Comparison of ENCODE assay signal across 9 mouse cellular contexts in genomic region chr8:82401490-82401889, GRCm38 (mm10). TPM values are rescaled to one million over a fixed set of nuclear protein-coding genes. Genes with fewer than 3 reads are reported as not detected.
DNase-seq lines count a peak whose midpoint lies in the region; ATAC-seq and TF ChIP-seq lines count a peak whose summit lies in the region.
"Had no signal": no experiment of that assay in that cellular context is flagged by ENCODE, and none has a peak within 500 bp of the region (broad histone marks: within the 10 kb centered on the region; RNA-seq: fewer than 3 reads in every experiment).

No protein-coding gene starts in this region.

- peak overlapping the region; percentile 23; the same call in 1 of the 2 replicates for H3K27ac ChIP-seq in liver, adult 2 months (replicated peaks; ENCODE audit: insufficient read depth, low read depth, low read length)
- no peak overlapping the region for H3K27ac ChIP-seq in forebrain, embryonic 13.5 days
- H3K27ac ChIP-seq in kidney, embryonic 14.5 days (ENCODE audit: low read depth, low read length) = no peak overlapping the region
- no peak overlapping the region for H3K27ac ChIP-seq in midbrain, embryonic 14.5 days (replicated peaks; ENCODE audit: low read depth, low read length)

- H3K27me3 ChIP-seq in liver, adult 2 months (ENCODE audit: control insufficient read depth, insufficient read depth, low read length) = no peaks in the 10 kb centered on the region
- H3K27me3 ChIP-seq in forebrain, embryonic 13.5 days = 0 out of 2 replicates have a peak, but pooled peaks cover 5% of the 10 kb centered on the region
- no peaks in the 10 kb centered on the region for H3K27me3 ChIP-seq in kidney, embryonic 14.5 days (ENCODE audit: control insufficient read depth, insufficient read depth, low read length)
- H3K27me3 ChIP-seq in midbrain, embryonic 14.5 days (ENCODE audit: control insufficient read depth, insufficient read depth, low read length) = no peaks in the 10 kb centered on the region
- H3K27me3 ChIP-seq: Patski had no signal

- no peak for TF ChIP-seq POLR2A in liver, adult 2 months (IDR thresholded peaks at IDR 0.05; ENCODE audit: extremely low read depth, insufficient read depth, low read length)

- H3K36me3 ChIP-seq in liver, adult 2 months (ENCODE audit: control insufficient read depth, insufficient read depth, low read length) = no peaks in the 10 kb centered on the region
- no peaks in the 10 kb centered on the region for H3K36me3 ChIP-seq in forebrain, embryonic 13.5 days (ENCODE audit: poor library complexity, severe bottlenecking)
- H3K36me3 ChIP-seq in kidney, embryonic 14.5 days (ENCODE audit: control insufficient read depth, insufficient read depth, low read length) = no peaks in the 10 kb centered on the region
- H3K36me3 ChIP-seq in midbrain, embryonic 14.5 days (ENCODE audit: control insufficient read depth, insufficient read depth, low read length) = no peaks in the 10 kb centered on the region

- H3K79me2 ChIP-seq in liver, adult 2 months (ENCODE audit: control insufficient read depth, insufficient read depth, low read length) = no peaks in the 10 kb centered on the region

- ATAC-seq in forebrain, embryonic 13.5 days = no peak
- no peak for ATAC-seq in kidney, embryonic 14.5 days (ENCODE audit: low FRiP score, low TSS enrichment)
- ATAC-seq in midbrain, embryonic 14.5 days (ENCODE audit: low FRiP score, low TSS enrichment) = no peak
- no peak for ATAC-seq in CD4-positive, CD25-positive, alpha-beta regulatory T cell, adult 4 months
- no peak for ATAC-seq in frontal cortex, adult (ENCODE audit: low TSS enrichment)

- TF ChIP-seq CTCF in liver, adult 2 months (IDR thresholded peaks at IDR 0.05; ENCODE audit: low read depth, low read length) = no peak

- WGBS in liver, adult 2 months = 2% methylated on average over 6 of the region's 6 CpGs
- 31% methylated on average over 6 of the region's 6 CpGs for WGBS in forebrain, embryonic 13.5 days
- WGBS in kidney, embryonic 14.5 days = 35% methylated on average over 6 of the region's 6 CpGs
- 31% methylated on average over 6 of the region's 6 CpGs for WGBS in midbrain, embryonic 14.5 days

- H3K9me3 ChIP-seq in forebrain, embryonic 13.5 days (replicated peaks) = no peaks in the 10 kb centered on the region
- H3K9me3 ChIP-seq in kidney, embryonic 14.5 days (ENCODE audit: control insufficient read depth, low read length) = no peaks in the 10 kb centered on the region
- H3K9me3 ChIP-seq in midbrain, embryonic 14.5 days (ENCODE audit: control insufficient read depth, low read length) = no peaks in the 10 kb centered on the region

- peak overlapping the region; percentile 32; the same call in 1 of the 2 replicates for H3K9ac ChIP-seq in liver, adult 2 months (ENCODE audit: low read depth, low read length)
- H3K9ac ChIP-seq in forebrain, embryonic 13.5 days = no peak overlapping the region
- H3K9ac ChIP-seq in kidney, embryonic 14.5 days (ENCODE audit: low read depth, low read length) = no peak overlapping the region
- no peak overlapping the region for H3K9ac ChIP-seq in midbrain, embryonic 14.5 days (replicated peaks; ENCODE audit: low read length)

- H3K4me3 ChIP-seq in liver, adult 2 months (ENCODE audit: insufficient read depth, low read depth, low read length) = peak overlapping the region; percentile 14; the same call in 1 of the 2 replicates
- H3K4me3 ChIP-seq in forebrain, embryonic 13.5 days = peak overlapping the region; percentile 35; the same call in 1 of the 2 replicates
- H3K4me3 ChIP-seq in kidney, embryonic 14.5 days (ENCODE audit: low read length) = peak overlapping the region; percentile 51
- no peak overlapping the region for H3K4me3 ChIP-seq in midbrain, embryonic 14.5 days (replicated peaks; ENCODE audit: low read depth, low read length)

- peak; percentile 72 for DNase-seq in liver, adult 2 months (ENCODE audit: extremely low read depth, low read depth, low spot score)
- no peak for DNase-seq in liver
- no peak for DNase-seq in midbrain, embryonic 14.5 days
- no peak for DNase-seq in MN1 (ENCODE audit: low spot score)

- peak overlapping the region; percentile 61 for H3K4me2 ChIP-seq in forebrain, embryonic 13.5 days
- H3K4me2 ChIP-seq in kidney, embryonic 14.5 days (replicated peaks; ENCODE audit: low read depth, low read length) = peak overlapping the region; percentile 74
- H3K4me2 ChIP-seq in midbrain, embryonic 14.5 days (ENCODE audit: low read length) = peak overlapping the region; percentile 61

- H3K4me1 ChIP-seq in liver, adult 2 months (ENCODE audit: control insufficient read depth, insufficient read depth, low read length) = peaks cover 2% of the 10 kb centered on the region; the same call in 1 of the 2 replicates
- peaks cover 15% of the 10 kb centered on the region for H3K4me1 ChIP-seq in forebrain, embryonic 13.5 days
- H3K4me1 ChIP-seq in kidney, embryonic 14.5 days (ENCODE audit: control insufficient read depth, insufficient read depth, low read length) = 0 out of 2 replicates have a peak, but pooled peaks cover 12% of the 10 kb centered on the region
- peaks cover 11% of the 10 kb centered on the region; the same call in 1 of the 2 replicates for H3K4me1 ChIP-seq in midbrain, embryonic 14.5 days (ENCODE audit: control insufficient read depth, insufficient read depth, low read length)

RNA-seq across cellular contexts. Expression of gene Il15, which starts 1.5 kb away (rescaled TPM):
- 4.2 and 7.0 TPM in 2 replicates for total RNA-seq in liver, adult 2 months (2014; rRNA removed)
- polyA plus RNA-seq in liver, adult 2 months (2012; rRNA removed) = 1.7 and 2.1 TPM in 2 replicates
- polyA plus RNA-seq in forebrain, embryonic 13.5 days (2015; fragmentation: Nextera tagmentation; extraction: Ambion mirVana) = 1.0 and 1.2 TPM in 2 replicates
- 6.1 and 7.0 TPM in 2 replicates for polyA plus RNA-seq in kidney, embryonic 14.5 days (2014; fragmentation: Nextera tagmentation; extraction: Ambion mirVana)
- 0.72 and 1.1 TPM in 2 replicates for polyA plus RNA-seq in midbrain, embryonic 14.5 days (2014; fragmentation: Nextera tagmentation; extraction: Ambion mirVana)
- polyA plus RNA-seq in CD4-positive, CD25-positive, alpha-beta regulatory T cell, adult 4 months (2017; shearing (Covaris generic)) = under 1 TPM; 0.94 TPM
